ENCODE assay signal across 30 mouse cellular contexts in genomic region chr3:55612023-55612422, GRCm38 (mm10).
DNase-seq lines count a peak whose midpoint lies in the region; ATAC-seq and TF ChIP-seq lines count a peak whose summit lies in the region.
"Had no signal": no experiment of that assay in that cellular context is flagged by ENCODE, and none has a peak within 500 bp of the region (broad histone marks: within the 10 kb centered on the region; RNA-seq: fewer than 3 reads in every experiment).

No protein-coding gene starts in this region.

- no peaks in the 10 kb centered on the region for H3K27me3 ChIP-seq in lung, embryonic 14.5 days (ENCODE audit: insufficient read depth, low read length)
- H3K27me3 ChIP-seq in embryonic facial prominence, embryonic 11.5 days (ENCODE audit: control insufficient read depth, insufficient read depth, low read length) = no peaks in the 10 kb centered on the region
- no peaks in the 10 kb centered on the region for H3K27me3 ChIP-seq in embryonic facial prominence, embryonic 14.5 days (replicated peaks; ENCODE audit: control insufficient read depth, insufficient read depth, low read length)
- no peaks in the 10 kb centered on the region for H3K27me3 ChIP-seq in limb, embryonic 13.5 days
- H3K27me3 ChIP-seq: heart, embryonic 15.5 days; liver, embryonic 12.5 days; neural tube, embryonic 12.5 days had no signal

- no peaks in the 10 kb centered on the region for H3K9me3 ChIP-seq in lung, embryonic 14.5 days (ENCODE audit: low read depth, low read length)
- no peaks in the 10 kb centered on the region for H3K9me3 ChIP-seq in embryonic facial prominence, embryonic 11.5 days (replicated peaks; ENCODE audit: control insufficient read depth, low read length)
- no peaks in the 10 kb centered on the region for H3K9me3 ChIP-seq in embryonic facial prominence, embryonic 14.5 days (ENCODE audit: control insufficient read depth, low read length)
- H3K9me3 ChIP-seq in limb, embryonic 13.5 days = no peaks in the 10 kb centered on the region
- H3K9me3 ChIP-seq: heart, embryonic 15.5 days; liver, embryonic 12.5 days; neural tube, embryonic 12.5 days had no signal

- no peaks in the 10 kb centered on the region for H3K36me3 ChIP-seq in lung, embryonic 14.5 days (ENCODE audit: insufficient read depth)
- no peaks in the 10 kb centered on the region for H3K36me3 ChIP-seq in embryonic facial prominence, embryonic 11.5 days (replicated peaks; ENCODE audit: control insufficient read depth, insufficient read depth, low read depth, low read length)
- no peaks in the 10 kb centered on the region for H3K36me3 ChIP-seq in embryonic facial prominence, embryonic 14.5 days (ENCODE audit: control insufficient read depth, insufficient read depth, low read length)
- no peaks in the 10 kb centered on the region for H3K36me3 ChIP-seq in limb, embryonic 13.5 days
- H3K36me3 ChIP-seq: heart, embryonic 15.5 days; liver, embryonic 12.5 days; neural tube, embryonic 12.5 days had no signal

- H3K4me2 ChIP-seq in lung, embryonic 14.5 days = no peak overlapping the region
- no peak overlapping the region for H3K4me2 ChIP-seq in embryonic facial prominence, embryonic 11.5 days (ENCODE audit: low read depth, low read length)
- peak overlapping the region; percentile 35; the same call in 1 of the 2 replicates for H3K4me2 ChIP-seq in embryonic facial prominence, embryonic 14.5 days (ENCODE audit: low read depth, low read length)
- H3K4me2 ChIP-seq in limb, embryonic 13.5 days (replicated peaks) = no peak overlapping the region
- H3K4me2 ChIP-seq: heart, embryonic 15.5 days; hindbrain, embryonic 14.5 days; liver, embryonic 12.5 days; midbrain, embryonic 11.5 days; neural tube, embryonic 12.5 days had no signal

- no peak for TF ChIP-seq CTCF in lung, embryonic 14.5 days (IDR thresholded peaks at IDR 0.05; ENCODE audit: low read depth)

- H3K27ac ChIP-seq in lung, embryonic 14.5 days (ENCODE audit: low read depth) = 0 out of 2 replicates have a peak overlapping the region, but pooled peaks have one; percentile 38
- H3K27ac ChIP-seq in embryonic facial prominence, embryonic 11.5 days (replicated peaks; ENCODE audit: low read depth, low read length) = peak overlapping the region; percentile 80
- H3K27ac ChIP-seq in embryonic facial prominence, embryonic 14.5 days (replicated peaks; ENCODE audit: low read depth, low read length) = peak overlapping the region; percentile 80
- 0 out of 2 replicates have a peak overlapping the region, but pooled peaks have one; percentile 28 for H3K27ac ChIP-seq in limb, embryonic 13.5 days
- H3K27ac ChIP-seq: heart, embryonic 15.5 days; hindbrain, embryonic 14.5 days; layer of hippocampus, adult 2 months; liver, embryonic 12.5 days; neural tube, embryonic 12.5 days had no signal

- no peak overlapping the region for H3K9ac ChIP-seq in lung, embryonic 14.5 days
- no peak overlapping the region for H3K9ac ChIP-seq in embryonic facial prominence, embryonic 11.5 days (replicated peaks; ENCODE audit: low read length)
- no peak overlapping the region for H3K9ac ChIP-seq in embryonic facial prominence, embryonic 14.5 days (ENCODE audit: low read depth, low read length)
- H3K9ac ChIP-seq in limb, embryonic 13.5 days = no peak overlapping the region
- H3K9ac ChIP-seq: heart, embryonic 15.5 days; hindbrain, embryonic 14.5 days; liver, embryonic 12.5 days; liver, postnatal 0 days; neural tube, embryonic 12.5 days had no signal

- DNase-seq in lung, embryonic 14.5 days = no peak
- no peak for DNase-seq in lung, adult 18-20 months
- DNase-seq in embryonic facial prominence, embryonic 11.5 days (ENCODE audit: low spot score) = peak; percentile 29
- DNase-seq in embryonic facial prominence, embryonic 14.5 days (ENCODE audit: low spot score) = no peak
- no peak for DNase-seq in layer of hippocampus, postnatal 14 days (ENCODE audit: low spot score in 2 of 2)
- no peak for DNase-seq in cerebellum, postnatal 4 days (ENCODE audit: low spot score in 2 of 2)
- DNase-seq: adrenal gland, adult 2 months; adrenal gland, postnatal 36 days; B cell, adult 2 months; cerebellum, adult 2 months; cerebellum, postnatal 14 days; gastrocnemius, postnatal 10 days; kidney, adult 18-20 months; kidney, postnatal 36 days; left cerebral cortex, postnatal 4 days; liver, postnatal 0 days; right cerebral cortex, postnatal 4 days; thymus, postnatal 4 days had no signal

- no peaks in the 10 kb centered on the region for H3K4me1 ChIP-seq in lung, embryonic 14.5 days (ENCODE audit: insufficient read depth)
- H3K4me1 ChIP-seq in embryonic facial prominence, embryonic 11.5 days (ENCODE audit: control insufficient read depth, insufficient read depth, low read length) = no peaks in the 10 kb centered on the region
- H3K4me1 ChIP-seq in embryonic facial prominence, embryonic 14.5 days (ENCODE audit: control insufficient read depth, insufficient read depth, low read length) = peaks cover 4% of the 10 kb centered on the region
- peaks cover 22% of the 10 kb centered on the region for H3K4me1 ChIP-seq in limb, embryonic 13.5 days
- H3K4me1 ChIP-seq: heart, embryonic 15.5 days; liver, embryonic 12.5 days; neural tube, embryonic 12.5 days had no signal

- no peak overlapping the region for H3K4me3 ChIP-seq in lung, embryonic 14.5 days (ENCODE audit: low read depth, low read length)
- H3K4me3 ChIP-seq in embryonic facial prominence, embryonic 11.5 days (ENCODE audit: low read depth, low read length) = no peak overlapping the region
- H3K4me3 ChIP-seq in embryonic facial prominence, embryonic 14.5 days (ENCODE audit: low read depth, low read length) = no peak overlapping the region
- no peak overlapping the region for H3K4me3 ChIP-seq in limb, embryonic 13.5 days
- H3K4me3 ChIP-seq: heart, embryonic 15.5 days; layer of hippocampus, adult 2 months; liver, embryonic 12.5 days; myocyte; neural tube, embryonic 12.5 days had no signal

- ATAC-seq in lung, embryonic 14.5 days (ENCODE audit: insufficient read depth) = peak; percentile 17; the same call in 1 of the 2 replicates
- ATAC-seq in embryonic facial prominence, embryonic 11.5 days (replicated peaks; ENCODE audit: insufficient number of reproducible peaks, low FRiP score, low TSS enrichment, low read depth) = 0 out of 2 replicates have a peak, but pooled peaks have one; percentile 22
- no peak for ATAC-seq in embryonic facial prominence, embryonic 14.5 days (ENCODE audit: low read depth)
- ATAC-seq in limb, embryonic 13.5 days (ENCODE audit: low FRiP score, low read depth) = no peak
- ATAC-seq: activated CD4-positive, CD25-positive, alpha-beta regulatory T cell, adult 4 months; forebrain, embryonic 16.5 days; inflammation-experienced regulatory T-cells, adult 6 months; liver, embryonic 12.5 days; liver, postnatal 0 days; midbrain, embryonic 16.5 days had no signal

- WGBS in lung, embryonic 14.5 days = 50% methylated on average over 5 of the region's 5 CpGs
- 19% methylated on average over 5 of the region's 5 CpGs for WGBS in embryonic facial prominence, embryonic 11.5 days
- WGBS in embryonic facial prominence, embryonic 14.5 days = 31% methylated on average over 5 of the region's 5 CpGs
- 40% methylated on average over 5 of the region's 5 CpGs for WGBS in limb, embryonic 13.5 days

Comparison
In these comparisons a context has a peak if more than half of its experiments do, and no peak if none do; other contexts are left out.
1. ATAC-seq: peak in lung, embryonic 14.5 days (single experiment) and embryonic facial prominence, embryonic 11.5 days (single experiment); none in embryonic facial prominence, embryonic 14.5 days (single experiment) and limb, embryonic 13.5 days (single experiment).
2. H3K27ac ChIP-seq: peak in every context shown above with its lines; median percentile 80 in embryonic facial prominence, embryonic 11.5 days; 80 in embryonic facial prominence, embryonic 14.5 days; 38 in lung, embryonic 14.5 days; 28 in limb, embryonic 13.5 days.